Mouse (Mus musculus) adrenal gland, postnatal 25 days (tissue): ENCODE results near the gene Gm17535. TPM values are rescaled to one million over a fixed set of nuclear protein-coding genes. Genes with fewer than 3 reads are reported as not detected.
"Not testable (repeated sequence)": the region's sequence is repeated elsewhere in the genome, so short reads cannot be mapped to it uniquely, and the experiment has no call there.

Source experiments
- DNase-seq: peaks from one replicate; pipeline ENCODE4 v3.0.0; 2021; ENCODE audit warnings: mixed read lengths
- microRNA-seq, 2 experiments: library from miRNA; unstranded; fragments of <30 nt; microRNA quantifications; one replicate each; pipeline ENCODE4 v1.2.0; 2021
- total RNA-seq: library from RNA; stranded (reverse); gene quantifications from 2 replicates; pipeline ENCODE4 v1.2.3, GENCODE M21; 2021

The Gm17535 gene
- total RNA-seq, 1 experiment from 2014 or later = not detected

DNA sequence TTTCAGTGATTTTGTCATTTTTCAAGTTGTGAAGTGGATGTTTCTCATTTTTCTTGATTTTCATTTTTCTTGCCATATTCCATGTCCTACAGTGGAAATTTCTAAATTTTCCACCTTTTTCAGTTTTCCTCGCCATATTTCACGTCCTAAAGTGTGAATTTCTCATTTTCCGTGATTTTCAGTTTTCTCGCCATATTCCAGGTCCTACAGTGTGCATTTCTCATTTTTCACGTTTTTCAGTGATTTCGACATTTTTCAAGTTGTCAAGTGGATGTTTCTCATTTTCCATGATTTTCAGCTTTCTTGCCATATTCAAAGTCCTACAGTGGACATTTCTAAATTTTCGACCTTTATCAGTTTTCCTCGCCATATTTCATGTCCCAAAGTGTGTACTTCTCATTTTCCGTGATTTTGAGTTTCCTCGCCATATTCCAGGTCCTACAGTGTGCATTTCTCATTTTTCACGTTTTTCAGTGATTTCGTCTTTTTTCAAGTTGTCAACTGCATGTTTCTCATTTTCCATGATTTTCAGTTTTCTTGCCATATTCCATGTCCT is 9.4 kb upstream of the Gm17535 start, which contains the start of gene Gm10717:
Gene Gm10717, plus strand, starts transcription at position 506 of the 556 bp plus-strand sequence.
- not testable (repeated sequence) for DNase-seq

DNA sequence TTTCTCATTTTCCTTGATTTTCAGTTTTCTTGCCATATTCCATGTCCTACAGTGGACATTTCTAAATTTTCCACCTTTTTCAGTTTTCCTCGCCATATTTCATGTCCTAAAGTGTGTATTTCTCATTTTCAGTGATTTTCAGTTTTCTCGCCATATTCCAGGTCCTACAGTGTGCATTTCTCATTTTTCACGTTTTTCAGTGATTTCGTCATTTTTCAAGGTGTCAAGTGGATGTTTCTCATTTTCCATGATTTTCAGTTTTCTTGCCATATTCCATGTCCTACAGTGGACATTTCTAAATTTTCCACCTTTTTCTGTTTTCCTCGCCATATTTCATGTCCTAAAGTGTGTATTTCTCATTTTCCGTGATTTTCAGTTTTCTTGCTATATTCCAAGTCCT is 8.7 kb upstream of the Gm17535 start:
- peak; percentile 38 for DNase-seq

DNA sequence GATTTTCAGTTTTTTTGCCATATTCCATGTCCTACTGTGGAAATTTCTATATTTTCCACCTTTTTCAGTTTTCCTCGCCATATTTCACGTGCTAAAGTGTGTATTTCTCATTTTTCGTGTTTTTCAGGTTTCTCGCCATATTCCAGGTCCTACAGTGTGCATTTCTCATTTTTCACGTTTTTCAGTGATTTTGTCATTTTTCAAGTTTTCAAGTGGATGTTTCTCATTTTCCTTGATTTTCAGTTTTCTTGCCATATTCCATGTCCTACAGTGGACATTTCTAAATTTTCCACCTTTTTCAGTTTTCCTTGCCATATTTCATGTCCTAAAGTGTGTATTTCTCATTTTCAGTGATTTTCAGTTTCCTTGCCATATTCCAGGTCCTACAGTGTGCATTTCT is 8.3 kb upstream of the Gm17535 start:
- not testable (repeated sequence) for DNase-seq

DNA sequence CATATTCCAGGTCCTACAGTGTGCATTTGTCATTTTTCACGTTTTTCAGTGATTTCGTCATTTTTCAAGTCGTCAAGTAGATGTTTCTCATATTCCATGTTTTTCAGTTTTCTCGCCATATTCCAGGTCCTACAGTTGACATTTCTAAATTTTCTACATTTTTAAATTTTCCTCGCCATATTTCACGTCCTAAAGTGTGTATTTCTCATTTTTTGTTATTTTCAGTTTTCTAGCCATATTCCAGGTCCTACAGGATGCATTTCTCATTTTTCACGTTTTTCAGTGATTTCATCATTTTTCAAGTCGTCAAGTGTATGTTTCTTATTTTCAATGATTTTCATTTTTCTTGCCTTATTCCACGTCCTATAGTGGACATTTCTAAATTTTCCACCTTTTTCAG is 7.7 kb upstream of the Gm17535 start:
- not testable (repeated sequence) for DNase-seq

DNA sequence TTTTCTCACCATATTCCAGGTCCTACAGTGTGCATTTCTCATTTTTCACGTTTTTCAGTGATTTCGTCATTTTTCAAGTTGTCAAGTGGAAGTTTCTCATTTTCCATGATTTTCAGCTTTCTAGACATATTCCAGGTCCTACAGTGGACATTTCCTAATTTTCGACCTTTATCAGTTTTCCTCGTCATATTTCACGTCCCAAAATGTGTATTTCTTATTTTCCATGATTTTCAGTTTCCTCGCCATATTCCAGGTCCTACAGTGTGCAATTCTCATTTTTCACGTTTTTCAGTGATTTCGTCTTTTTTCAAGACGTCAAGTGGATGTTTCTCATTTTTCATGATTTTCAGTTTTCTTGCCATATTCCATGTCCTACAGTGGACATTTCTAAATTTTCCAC is 7.2 kb upstream of the Gm17535 start:
- not testable (repeated sequence) for DNase-seq

DNA sequence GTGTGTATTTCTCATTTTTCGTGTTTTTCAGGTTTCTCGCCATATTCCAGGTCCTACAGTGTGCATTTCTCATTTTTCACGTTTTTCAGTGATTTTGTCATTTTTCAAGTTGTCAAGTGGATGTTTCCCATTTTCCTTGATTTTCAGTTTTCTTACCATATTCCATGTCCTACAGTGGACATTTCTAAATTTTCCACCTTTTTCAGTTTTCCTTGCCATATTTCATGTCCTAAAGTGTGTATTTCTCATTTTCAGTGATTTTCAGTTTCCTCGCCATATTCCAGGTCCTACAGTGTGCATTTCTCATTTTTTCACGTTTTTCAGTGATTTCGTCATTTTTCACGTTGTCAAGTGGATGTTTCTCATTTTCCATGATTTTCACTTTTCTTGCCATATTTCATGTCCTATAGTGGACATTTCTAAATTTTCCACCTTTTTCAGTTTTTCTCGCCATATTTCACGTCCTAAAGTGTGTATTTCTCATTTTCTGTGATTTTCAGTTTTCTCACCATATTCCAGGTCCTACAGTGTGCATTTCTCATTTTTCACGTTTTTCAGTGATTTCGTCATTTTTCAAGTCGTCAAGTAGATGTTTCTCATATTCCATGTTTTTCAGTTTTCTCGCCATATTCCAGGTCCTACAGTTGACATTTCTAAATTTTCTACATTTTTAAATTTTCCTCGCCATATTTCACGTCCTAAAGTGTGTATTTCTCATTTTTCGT is 5.0 kb upstream of the Gm17535 start:
- DNase-seq = not testable (repeated sequence)

DNA sequence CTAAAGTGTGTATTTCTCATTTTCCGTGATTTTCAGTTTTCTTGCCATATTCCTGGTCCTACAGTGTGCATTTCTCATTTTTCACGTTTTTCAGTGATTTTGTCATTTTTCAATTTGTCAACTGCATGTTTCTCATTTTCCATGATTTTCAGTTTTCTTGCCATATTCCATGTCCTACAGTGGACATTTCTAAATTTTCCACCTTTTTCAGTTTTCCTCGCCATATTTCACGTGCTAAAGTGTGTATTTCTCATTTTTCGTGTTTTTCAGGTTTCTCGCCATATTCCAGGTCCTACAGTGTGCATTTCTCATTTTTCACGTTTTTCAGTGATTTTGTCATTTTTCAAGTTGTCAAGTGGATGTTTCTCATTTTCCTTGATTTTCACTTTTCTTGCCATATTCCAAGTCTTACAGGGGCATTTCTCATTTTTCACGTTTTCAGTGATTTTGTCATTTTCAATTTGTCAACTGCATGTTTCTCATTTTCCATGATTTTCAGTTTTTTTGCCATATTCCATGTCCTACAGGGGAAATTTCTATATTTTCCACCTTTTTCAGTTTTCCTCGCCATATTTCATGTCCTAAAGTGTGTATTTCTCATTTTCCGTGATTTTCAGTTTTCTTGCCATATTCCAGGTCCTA is 3.6 kb upstream of the Gm17535 start:
- DNase-seq = not testable (repeated sequence)

DNA sequence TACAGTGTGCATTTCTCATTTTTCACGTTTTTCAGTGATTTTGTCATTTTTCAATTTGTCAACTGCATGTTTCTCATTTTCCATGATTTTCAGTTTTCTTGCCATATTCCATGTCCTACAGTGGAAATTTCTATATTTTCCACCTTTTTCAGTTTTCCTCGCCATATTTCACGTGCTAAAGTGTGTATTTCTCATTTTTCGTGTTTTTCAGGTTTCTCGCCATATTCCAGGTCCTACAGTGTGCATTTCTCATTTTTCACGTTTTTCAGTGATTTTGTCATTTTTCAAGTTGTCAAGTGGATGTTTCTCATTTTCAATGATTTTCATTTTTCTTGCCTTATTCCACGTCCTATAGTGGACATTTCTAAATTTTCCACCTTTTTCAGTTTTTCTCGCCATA is 2.2 kb downstream of the Gm17535 start, which contains the start of gene Gm10715:
Gene Gm10715, plus strand, starts transcription at position 301 of the 400 bp plus-strand sequence.
- DNase-seq = not testable (repeated sequence)

DNA sequence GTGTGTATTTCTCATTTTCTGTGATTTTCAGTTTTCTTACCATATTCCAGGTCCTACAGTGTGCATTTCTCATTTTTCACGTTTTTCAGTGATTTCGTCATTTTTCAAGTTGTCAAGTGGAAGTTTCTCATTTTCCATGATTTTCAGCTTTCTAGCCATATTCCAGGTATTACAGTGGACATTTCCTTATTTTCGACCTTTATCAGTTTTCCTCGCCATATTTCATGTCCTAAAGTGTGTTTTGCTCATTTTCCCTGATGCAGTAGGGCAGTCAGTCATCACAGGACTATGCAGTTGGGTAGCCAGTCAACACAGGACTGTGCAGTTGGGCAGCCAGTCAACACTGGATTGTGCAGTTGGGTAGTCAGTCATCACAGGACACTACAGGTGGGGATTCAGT is 3.8 kb downstream of the Gm17535 start:
- not testable (repeated sequence) for DNase-seq

Small RNAs within 50 kb of the gene (microRNA-seq; reads per million reads assigned to microRNA genes)
- 0 reads per million in 2 experiments for gene Mir101c

Other genes starting within 250 kb of the Gm17535 start
- gene Gm10722, start 33.7 kb upstream of the Gm17535 start, total RNA-seq = not detected in 2 replicates
- 1.5 TPM in 1 of 2 replicates, not detected in the other for gene Gm11168, start 31.3 kb upstream of the Gm17535 start, total RNA-seq
- gene Gm10721, start 21.5 kb upstream of the Gm17535 start, total RNA-seq = 2.4 TPM in 1 of 2 replicates, not detected in the other
- not detected in 2 replicates for gene Gm10720, start 18.9 kb upstream of the Gm17535 start, total RNA-seq
- gene Gm10719, start 17.2 kb upstream of the Gm17535 start, total RNA-seq = 2.6 and 4.7 TPM in 2 replicates
- 3.6 and 4.1 TPM in 2 replicates for gene Gm10718, start 11.1 kb upstream of the Gm17535 start, total RNA-seq
- gene Gm10717, start 9.2 kb upstream of the Gm17535 start, total RNA-seq = 2.2 TPM in 1 of 2 replicates, not detected in the other
- gene Gm10715, start 2.3 kb downstream of the Gm17535 start, total RNA-seq = not detected in 2 replicates